Mouse (Mus musculus): ENCODE data around the gene Hsdl2. TPM values are rescaled to one million over a fixed set of nuclear protein-coding genes. Genes with fewer than 3 reads are reported as not detected.

Hsdl2 gene
- polyA plus RNA-seq, 1 experiment = 22.2 TPM

GRCm38 (mm10) chr4:59614986-59615385 is 33.6 kb downstream of the Hsdl2 start:
- Histone ChIP-seq H3K27ac (ENCODE audit: control insufficient read depth, insufficient read depth, low read length) (no peak overlapping the region), H3K27me3 (ENCODE audit: control insufficient read depth, insufficient read depth, low read length) (no peaks in the 10 kb centered on the region), H3K4me1 (replicated peaks; ENCODE audit: control insufficient read depth, insufficient read depth, low read length) (no peaks in the 10 kb centered on the region), H3K4me3 (ENCODE audit: control insufficient read depth, insufficient read depth, low read length) (no peak overlapping the region), H3K36me3 (ENCODE audit: control insufficient read depth, insufficient read depth, low read length) (peaks cover 23% of the 10 kb centered on the region)
- TF ChIP-seq CTCF (IDR thresholded peaks at IDR 0.05; ENCODE audit: borderline replicate concordance, control insufficient read depth, extremely low read depth, insufficient read depth, low read length, poor library complexity) (no peak), POLR2A (IDR thresholded peaks at IDR 0.05; ENCODE audit: control insufficient read depth, extremely low read depth, insufficient read depth, low read length, poor library complexity) (no peak)
- WGBS = 19% methylated on average over 1 of the region's 1 CpGs
- peak; percentile 24 for DNase-seq

GRCm38 (mm10) chr4:59619611-59620245 is 38.4 kb downstream of the Hsdl2 start:
- Histone ChIP-seq H3K4me1 (replicated peaks; ENCODE audit: control insufficient read depth, insufficient read depth, low read length) (no peaks in the 10 kb centered on the region), H3K27ac (ENCODE audit: control insufficient read depth, insufficient read depth, low read length) (no peak overlapping the region), H3K36me3 (ENCODE audit: control insufficient read depth, insufficient read depth, low read length) (no peaks in the 10 kb centered on the region; the same call in 1 of the 2 replicates), H3K27me3 (ENCODE audit: control insufficient read depth, insufficient read depth, low read length) (no peaks in the 10 kb centered on the region), H3K4me3 (ENCODE audit: control insufficient read depth, insufficient read depth, low read length) (no peak overlapping the region)
- no peak for DNase-seq
- TF ChIP-seq CTCF (IDR thresholded peaks at IDR 0.05; ENCODE audit: borderline replicate concordance, control insufficient read depth, extremely low read depth, insufficient read depth, low read length, poor library complexity) (no peak), POLR2A (IDR thresholded peaks at IDR 0.05; ENCODE audit: control insufficient read depth, extremely low read depth, insufficient read depth, low read length, poor library complexity) (no peak)
- 93% methylated on average over 5 of the region's 5 CpGs for WGBS

GRCm38 (mm10) chr4:59625676-59625997 is 44.3 kb downstream of the Hsdl2 start:
- WGBS = 3% methylated on average over 18 of the region's 18 CpGs
- Histone ChIP-seq H3K4me3 (ENCODE audit: control insufficient read depth, insufficient read depth, low read length) (peak overlapping the region; percentile 82), H3K4me1 (replicated peaks; ENCODE audit: control insufficient read depth, insufficient read depth, low read length) (no peaks in the 10 kb centered on the region), H3K36me3 (ENCODE audit: control insufficient read depth, insufficient read depth, low read length) (no peaks in the 10 kb centered on the region), H3K27me3 (ENCODE audit: control insufficient read depth, insufficient read depth, low read length) (no peaks in the 10 kb centered on the region), H3K27ac (ENCODE audit: control insufficient read depth, insufficient read depth, low read length) (0 out of 2 replicates have a peak overlapping the region, but pooled peaks have one; percentile 1)
- TF ChIP-seq POLR2A (IDR thresholded peaks at IDR 0.05; ENCODE audit: control insufficient read depth, extremely low read depth, insufficient read depth, low read length, poor library complexity) (no peak), CTCF (IDR thresholded peaks at IDR 0.05; ENCODE audit: borderline replicate concordance, control insufficient read depth, extremely low read depth, insufficient read depth, low read length, poor library complexity) (no peak)
- no peak for DNase-seq

- peak; percentile 80 for DNase-seq
- TF ChIP-seq CTCF (IDR thresholded peaks at IDR 0.05; ENCODE audit: borderline replicate concordance, control insufficient read depth, extremely low read depth, insufficient read depth, low read length, poor library complexity) (peak; percentile 44; the same call in 1 of the 2 replicates), POLR2A (IDR thresholded peaks at IDR 0.05; ENCODE audit: control insufficient read depth, extremely low read depth, insufficient read depth, low read length, poor library complexity) (peak; percentile 67)
- Histone ChIP-seq H3K36me3 (ENCODE audit: control insufficient read depth, insufficient read depth, low read length) (no peaks in the 10 kb centered on the region), H3K4me3 (ENCODE audit: control insufficient read depth, insufficient read depth, low read length) (peak within 1 kb of the TSS; percentile 82), H3K27ac (ENCODE audit: control insufficient read depth, insufficient read depth, low read length) (0 out of 2 replicates have a peak within 1 kb of the TSS, but pooled peaks have one; percentile 1), H3K27me3 (ENCODE audit: control insufficient read depth, insufficient read depth, low read length) (no peaks in the 10 kb centered on the region), H3K4me1 (replicated peaks; ENCODE audit: control insufficient read depth, insufficient read depth, low read length) (no peaks in the 10 kb centered on the region)
- 1% methylated on average over 114 of the region's 120 CpGs for WGBS
Measured at GRCm38 (mm10) chr4:59625998-59626910, 44.9 kb downstream of the Hsdl2 start, which contains the start of gene E130308A19Rik. Gene E130308A19Rik (plus strand): TSS chr4:59626211.

GRCm38 (mm10) chr4:59628255-59628654 is 46.9 kb downstream of the Hsdl2 start:
- 98% methylated on average over 4 of the region's 4 CpGs for WGBS
- no peak for DNase-seq
- TF ChIP-seq POLR2A (IDR thresholded peaks at IDR 0.05; ENCODE audit: control insufficient read depth, extremely low read depth, insufficient read depth, low read length, poor library complexity) = no peak
- TF ChIP-seq CTCF (IDR thresholded peaks at IDR 0.05; ENCODE audit: borderline replicate concordance, control insufficient read depth, extremely low read depth, insufficient read depth, low read length, poor library complexity) = no peak
- Histone ChIP-seq H3K27ac (ENCODE audit: control insufficient read depth, insufficient read depth, low read length) (no peak overlapping the region), H3K4me3 (ENCODE audit: control insufficient read depth, insufficient read depth, low read length) (no peak overlapping the region), H3K36me3 (ENCODE audit: control insufficient read depth, insufficient read depth, low read length) (no peaks in the 10 kb centered on the region), H3K27me3 (ENCODE audit: control insufficient read depth, insufficient read depth, low read length) (no peaks in the 10 kb centered on the region), H3K4me1 (replicated peaks; ENCODE audit: control insufficient read depth, insufficient read depth, low read length) (no peaks in the 10 kb centered on the region)

GRCm38 (mm10) chr4:59629076-59629874 is 47.9 kb downstream of the Hsdl2 start:
- DNase-seq = no peak
- WGBS = 86% methylated on average over 7 of the region's 7 CpGs

More at GRCm38 (mm10) chr4:59629076-59629874, 47.9 kb downstream of the Hsdl2 start:
- no peak for TF ChIP-seq CTCF (IDR thresholded peaks at IDR 0.05; ENCODE audit: borderline replicate concordance, control insufficient read depth, extremely low read depth, insufficient read depth, low read length, poor library complexity)
- no peak for TF ChIP-seq POLR2A (IDR thresholded peaks at IDR 0.05; ENCODE audit: control insufficient read depth, extremely low read depth, insufficient read depth, low read length, poor library complexity)
- Histone ChIP-seq H3K27me3 (ENCODE audit: control insufficient read depth, insufficient read depth, low read length) (no peaks in the 10 kb centered on the region), H3K4me3 (ENCODE audit: control insufficient read depth, insufficient read depth, low read length) (no peak overlapping the region), H3K36me3 (ENCODE audit: control insufficient read depth, insufficient read depth, low read length) (no peaks in the 10 kb centered on the region), H3K27ac (ENCODE audit: control insufficient read depth, insufficient read depth, low read length) (no peak overlapping the region), H3K4me1 (replicated peaks; ENCODE audit: control insufficient read depth, insufficient read depth, low read length) (no peaks in the 10 kb centered on the region)

Measured in thymus, adult 2 months (tissue).